Mouse (Mus musculus) E14TG2a.4 (cell line): ENCODE data around the gene BC024063.
"Not testable (repeated sequence)": the region's sequence is repeated elsewhere in the genome, so short reads cannot be mapped to it uniquely, and the experiment has no call there.

Experiments
- CTCF ChIP-seq: conservative IDR thresholded peaks from 2 replicates; pipeline ENCODE4 v1.5.1; 2014; ENCODE audit warnings: low read length
- POU5F1 ChIP-seq: IDR thresholded peaks from 2 replicates; pipeline ENCODE4 v1.6.1; 2014; ENCODE audit warnings: low read length, borderline replicate concordance

- TF ChIP-seq CTCF, POU5F1: not testable (repeated sequence)
These were observed 34.7 kb upstream of the BC024063 start for GRCm38 (mm10) chr10:82048460-82048804.
